Mouse (Mus musculus): ENCODE results near the gene Lif. TPM values are rescaled to one million over a fixed set of nuclear protein-coding genes. Genes with fewer than 3 reads are reported as not detected.

Lif gene
- polyA plus RNA-seq, 1 experiment from 2014 or later, result 0.11 TPM

DNA sequence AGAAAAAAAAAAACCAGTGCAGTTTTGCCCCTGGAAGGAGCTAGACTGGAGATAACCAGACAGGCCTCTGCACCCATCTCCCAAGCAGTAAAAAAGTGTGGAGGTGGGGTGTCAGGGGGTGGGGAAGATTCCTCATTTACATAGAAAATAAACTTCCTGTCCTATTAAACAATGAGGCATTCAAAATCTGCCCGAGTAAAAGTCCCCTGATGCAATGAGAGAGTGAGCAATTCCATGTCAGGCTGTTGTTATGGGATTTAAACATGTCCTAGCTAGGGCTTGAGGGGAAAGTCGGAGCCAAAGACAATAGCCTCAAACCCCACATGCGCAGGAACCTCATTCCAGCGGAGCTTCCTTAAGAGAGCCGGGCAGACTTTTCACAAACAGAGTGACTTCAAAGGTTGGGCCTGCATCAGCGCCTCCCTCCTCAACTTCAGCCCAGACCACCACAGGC, 50.7 kb downstream of the Lif start:
- no peaks in the 10 kb centered on the region for H3K36me3 ChIP-seq (replicated peaks)
- no peak for DNase-seq (ENCODE audit: extremely low spot score, low spot score)
- H3K27me3 ChIP-seq (ENCODE audit: poor library complexity, severe bottlenecking), result peaks cover 70% of the 10 kb centered on the region
- H3K4me3 ChIP-seq, result peak overlapping the region; percentile 28
- H3K27ac ChIP-seq, result peak overlapping the region; percentile 82
- H3K4me1 ChIP-seq, result peaks cover 29% of the 10 kb centered on the region
- H3K9me3 ChIP-seq, result no peaks in the 10 kb centered on the region
- WGBS, result 16% methylated on average over 6 of the region's 6 CpGs

DNA sequence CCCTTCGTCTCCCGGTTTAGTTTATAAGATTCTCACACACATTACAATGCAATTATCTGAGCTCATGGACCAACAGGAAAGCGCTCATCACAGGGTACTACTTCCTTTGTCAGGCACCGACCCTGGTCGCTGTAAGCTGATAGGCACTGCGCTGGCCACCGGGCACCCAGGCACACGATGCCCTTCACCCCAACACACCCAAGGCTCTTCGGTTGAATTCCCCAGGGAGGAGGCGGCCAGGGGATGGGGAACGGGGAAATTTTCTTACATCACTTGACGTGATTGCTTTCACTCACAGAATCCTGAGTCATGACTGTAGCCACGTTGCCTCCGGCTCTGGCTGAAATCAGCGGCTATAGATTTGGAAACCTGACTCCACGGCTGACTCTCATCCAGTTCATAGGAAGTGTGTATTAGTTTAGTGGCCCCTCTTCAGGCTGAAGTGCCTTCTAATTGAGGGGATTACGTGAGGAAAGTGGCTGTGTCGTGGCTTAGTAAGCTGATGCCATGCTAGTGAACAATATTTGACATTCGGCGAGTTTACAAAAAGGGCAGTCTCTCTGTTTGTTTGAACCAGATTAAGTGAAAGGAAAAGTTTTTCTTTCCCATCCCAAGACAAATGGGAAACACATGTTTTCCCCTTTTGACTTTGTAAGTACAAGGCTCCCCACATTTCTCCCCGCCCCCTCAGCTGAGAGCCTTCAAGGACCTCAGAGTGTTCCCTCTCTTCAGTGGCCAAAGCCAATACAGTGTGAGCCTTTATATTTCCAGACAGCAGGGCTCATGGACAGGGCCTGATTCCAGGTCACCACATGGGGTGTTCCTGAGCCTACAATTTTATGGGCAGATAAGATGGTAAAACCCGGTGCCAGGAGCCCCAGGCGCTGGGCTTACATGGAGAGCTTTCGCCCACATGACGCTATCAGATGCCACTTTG, 51.4 kb downstream of the Lif start:
- Histone ChIP-seq H3K36me3 (replicated peaks) (no peaks in the 10 kb centered on the region), H3K4me3 (peak overlapping the region; percentile 28), H3K27me3 (ENCODE audit: poor library complexity, severe bottlenecking) (peaks cover 66% of the 10 kb centered on the region), H3K4me1 (peaks cover 24% of the 10 kb centered on the region), H3K27ac (peak overlapping the region; percentile 82), H3K9me3 (no peaks in the 10 kb centered on the region)
- DNase-seq (ENCODE audit: extremely low spot score, low spot score), result peak; percentile 55
- 38% methylated on average over 25 of the region's 25 CpGs for whole genome bisulfite sequencing

DNA sequence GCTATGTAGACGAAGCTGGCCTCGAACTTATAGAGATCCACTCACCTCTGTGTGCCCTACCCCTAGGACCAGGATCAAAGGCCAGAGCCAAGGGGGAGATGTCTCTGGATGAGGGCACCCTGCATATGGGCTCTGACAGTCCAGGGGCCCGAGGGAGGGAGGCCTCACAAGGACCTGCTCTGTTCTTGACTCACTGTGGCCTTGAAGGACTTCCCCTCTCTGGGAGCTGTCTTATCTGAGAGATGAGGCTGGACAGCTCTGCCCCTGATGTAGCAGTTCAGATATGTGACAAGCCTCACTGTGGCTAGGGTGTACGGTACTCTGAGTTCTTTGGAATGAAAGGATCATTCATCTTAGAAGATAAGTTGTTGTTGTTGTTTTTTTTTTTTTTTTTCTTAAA, 52.3 kb downstream of the Lif start:
- no peaks in the 10 kb centered on the region for H3K9me3 ChIP-seq
- peaks cover 66% of the 10 kb centered on the region for H3K27me3 ChIP-seq (ENCODE audit: poor library complexity, severe bottlenecking)
- no peak overlapping the region for H3K27ac ChIP-seq
- H3K4me1 ChIP-seq, result peaks cover 21% of the 10 kb centered on the region
- H3K4me3 ChIP-seq, result no peak overlapping the region
- 89% methylated on average over 4 of the region's 4 CpGs for WGBS
- no peaks in the 10 kb centered on the region for H3K36me3 ChIP-seq (replicated peaks)
- DNase-seq (ENCODE audit: extremely low spot score, low spot score), result no peak

DNA sequence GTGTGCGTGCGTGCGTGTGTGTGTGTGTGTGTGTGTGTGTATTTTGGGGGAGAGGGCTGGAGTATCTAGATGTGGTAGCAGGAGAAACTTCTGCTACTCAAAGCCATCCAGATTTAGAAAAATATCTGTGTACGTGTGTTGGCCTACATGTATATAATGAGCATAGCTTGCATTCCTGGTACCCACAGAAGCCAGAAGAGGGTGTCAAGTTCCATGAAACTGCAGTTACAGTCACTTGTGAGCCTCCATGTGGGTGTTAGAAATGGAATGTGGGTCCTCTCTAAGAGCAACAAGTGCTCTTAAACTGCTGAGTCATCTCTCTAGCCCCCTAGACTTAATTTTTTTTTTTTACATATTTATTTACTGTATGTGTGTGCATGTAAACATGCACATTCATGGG, 53.0 kb downstream of the Lif start:
- Histone ChIP-seq H3K27ac (no peak overlapping the region), H3K4me1 (peaks cover 21% of the 10 kb centered on the region), H3K9me3 (no peaks in the 10 kb centered on the region), H3K4me3 (no peak overlapping the region), H3K27me3 (ENCODE audit: poor library complexity, severe bottlenecking) (peaks cover 68% of the 10 kb centered on the region), H3K36me3 (replicated peaks) (no peaks in the 10 kb centered on the region)
- 89% methylated on average over 4 of the region's 4 CpGs for WGBS
- DNase-seq (ENCODE audit: extremely low spot score, low spot score), result no peak

DNA sequence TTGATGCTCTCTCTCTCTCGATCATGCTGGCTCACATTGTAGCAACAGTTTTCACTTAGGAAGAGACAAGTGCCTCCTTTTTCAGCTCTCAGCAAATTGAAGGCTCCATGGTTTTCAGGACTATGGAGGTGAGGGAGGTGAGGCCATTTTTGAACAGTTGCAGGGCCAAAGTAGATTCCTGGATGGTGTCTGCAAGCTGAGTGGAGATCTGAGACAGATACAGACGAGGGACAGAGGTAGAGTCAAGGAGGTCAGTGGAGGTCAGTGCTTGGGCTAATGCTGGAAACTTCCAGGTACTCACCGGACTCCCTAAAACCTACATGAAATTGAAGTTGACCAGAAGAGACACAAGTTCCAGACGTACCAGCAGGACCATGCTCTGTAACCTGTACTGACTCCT, 54.8 kb downstream of the Lif start:
- DNase-seq (ENCODE audit: extremely low spot score, low spot score), result no peak
- Histone ChIP-seq H3K4me1 (peaks cover 18% of the 10 kb centered on the region), H3K9me3 (no peaks in the 10 kb centered on the region), H3K27ac (no peak overlapping the region), H3K27me3 (ENCODE audit: poor library complexity, severe bottlenecking) (peaks cover 54% of the 10 kb centered on the region), H3K36me3 (replicated peaks) (no peaks in the 10 kb centered on the region), H3K4me3 (no peak overlapping the region)
- WGBS, result 90% methylated on average over 4 of the region's 4 CpGs

DNA sequence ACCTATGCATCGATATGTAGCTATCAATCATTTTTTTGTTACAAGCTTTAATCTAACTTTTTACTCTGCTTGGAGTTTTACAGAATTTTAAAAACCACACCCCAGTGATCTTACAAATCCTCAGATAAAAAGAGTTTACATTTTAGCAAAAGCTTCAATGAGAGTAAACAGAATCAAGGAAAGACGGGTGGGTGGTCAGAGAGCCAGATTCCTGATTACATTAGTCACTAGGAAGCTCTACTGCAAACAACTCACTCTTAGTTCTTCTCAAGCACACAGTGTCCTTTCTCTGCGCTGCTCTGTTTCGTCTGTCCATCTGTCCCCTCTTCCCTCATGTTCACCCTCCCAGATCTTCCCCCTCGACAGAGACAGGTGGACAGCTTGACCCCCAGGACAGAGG, 59.9 kb downstream of the Lif start:
- no peaks in the 10 kb centered on the region for H3K36me3 ChIP-seq (replicated peaks)
- no peak overlapping the region for H3K4me3 ChIP-seq
- DNase-seq (ENCODE audit: extremely low spot score, low spot score), result no peak
- peaks cover 8% of the 10 kb centered on the region for H3K4me1 ChIP-seq
- no peak overlapping the region for H3K27ac ChIP-seq
- peaks cover 32% of the 10 kb centered on the region for H3K27me3 ChIP-seq (ENCODE audit: poor library complexity, severe bottlenecking)
- no peaks in the 10 kb centered on the region for H3K9me3 ChIP-seq
- WGBS, result 76% methylated on average over 5 of the region's 5 CpGs

DNA sequence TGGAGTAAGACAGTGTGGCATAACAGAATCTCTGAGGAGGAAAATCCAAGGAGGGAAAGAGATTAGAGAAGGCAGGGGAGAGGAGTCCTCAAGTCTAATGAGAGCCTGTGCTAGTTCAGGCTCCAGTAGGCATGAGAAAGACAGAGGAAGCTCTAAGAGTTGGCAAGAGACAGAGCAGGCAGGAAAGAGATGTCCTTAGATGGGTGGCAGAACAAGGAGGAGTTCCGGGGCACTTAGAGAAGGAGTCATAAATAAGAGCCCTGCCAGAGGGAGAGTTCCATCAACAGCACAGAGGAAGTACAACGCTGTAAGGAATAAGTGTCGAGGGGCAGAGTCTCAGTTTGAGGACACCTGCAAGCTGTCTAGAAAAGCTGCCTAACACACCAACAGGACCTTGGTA, 60.7 kb downstream of the Lif start:
- Histone ChIP-seq H3K27me3 (ENCODE audit: poor library complexity, severe bottlenecking) (peaks cover 36% of the 10 kb centered on the region), H3K9me3 (no peaks in the 10 kb centered on the region), H3K36me3 (replicated peaks) (no peaks in the 10 kb centered on the region), H3K4me3 (no peak overlapping the region), H3K4me1 (peaks cover 8% of the 10 kb centered on the region), H3K27ac (no peak overlapping the region)
- WGBS, result 85% methylated on average over 3 of the region's 3 CpGs
- no peak for DNase-seq (ENCODE audit: extremely low spot score, low spot score)

DNA sequence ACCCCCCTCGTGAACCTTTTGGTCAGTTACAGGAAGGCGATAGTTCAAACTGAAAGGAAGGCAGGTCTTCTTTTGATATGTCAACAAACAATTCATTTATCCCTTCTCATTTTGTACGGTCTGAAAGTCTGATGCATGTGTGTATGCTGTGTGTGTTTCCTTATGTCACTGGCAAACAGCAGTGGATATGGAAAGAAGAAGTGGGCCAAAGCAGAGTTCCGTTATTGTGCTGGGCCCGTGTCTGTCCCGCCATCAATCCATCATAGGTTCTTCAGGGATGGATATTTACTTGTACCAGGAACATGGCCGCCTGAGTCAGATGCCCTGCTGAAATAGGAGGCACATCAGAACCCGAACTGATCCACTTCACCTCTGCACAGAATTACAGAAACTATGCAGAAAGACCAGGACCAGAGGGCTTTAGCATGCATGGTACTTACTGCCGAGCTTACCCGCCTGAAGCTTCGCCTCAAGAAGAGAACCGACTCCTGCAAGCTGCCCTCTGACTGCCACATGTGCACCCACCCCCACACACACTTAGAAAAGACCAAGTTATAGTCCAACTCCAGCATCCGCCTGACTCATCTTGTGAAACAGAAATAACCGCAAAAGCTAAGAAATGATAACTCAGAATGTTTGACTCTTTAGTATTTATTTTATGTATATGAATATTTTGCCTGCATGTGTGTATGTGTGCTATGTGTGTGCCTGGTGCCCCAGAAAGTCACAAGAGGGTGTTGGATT, 62.0 kb downstream of the Lif start:
- Histone ChIP-seq H3K27me3 (ENCODE audit: poor library complexity, severe bottlenecking) (peaks cover 35% of the 10 kb centered on the region), H3K36me3 (replicated peaks) (no peaks in the 10 kb centered on the region), H3K4me3 (no peak overlapping the region), H3K27ac (no peak overlapping the region), H3K9me3 (no peaks in the 10 kb centered on the region), H3K4me1 (peaks cover 8% of the 10 kb centered on the region)
- 92% methylated on average over 14 of the region's 14 CpGs for WGBS
- DNase-seq (ENCODE audit: extremely low spot score, low spot score), result no peak

DNA sequence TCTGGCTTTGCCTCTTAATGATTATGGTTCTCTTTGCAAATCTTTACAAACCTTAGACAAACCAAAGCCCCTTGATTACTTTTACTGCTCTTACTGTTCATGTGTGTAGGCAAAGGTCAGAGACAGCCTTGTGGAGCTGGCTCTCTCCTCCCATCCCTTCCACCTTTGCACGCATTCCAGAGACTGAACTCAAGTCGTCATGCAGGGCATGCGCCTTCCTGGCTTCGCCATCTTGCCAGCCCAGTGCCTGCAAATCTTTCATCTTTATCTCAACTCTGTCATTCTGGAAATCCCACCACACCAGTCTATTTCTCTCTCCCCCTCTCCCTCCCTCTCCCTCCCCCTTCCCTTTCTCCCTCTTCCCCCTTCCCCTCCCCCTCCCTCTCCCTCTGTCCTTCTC, 63.5 kb downstream of the Lif start:
- no peak for DNase-seq (ENCODE audit: extremely low spot score, low spot score)
- peaks cover 10% of the 10 kb centered on the region for H3K4me1 ChIP-seq
- no peaks in the 10 kb centered on the region for H3K36me3 ChIP-seq (replicated peaks)
- peaks cover 27% of the 10 kb centered on the region for H3K27me3 ChIP-seq (ENCODE audit: poor library complexity, severe bottlenecking)
- 66% methylated on average over 4 of the region's 4 CpGs for WGBS
- H3K9me3 ChIP-seq, result no peaks in the 10 kb centered on the region
- no peak overlapping the region for H3K4me3 ChIP-seq
- 0 out of 2 replicates have a peak overlapping the region, but pooled peaks have one; percentile 11 for H3K27ac ChIP-seq

Other genes with a start within 250 kb of the Lif start
- gene Sec14l4, start 226.1 kb upstream of the Lif start, polyA plus RNA-seq (2016; fragmentation: Nextera tagmentation; extraction: Ambion mirVana), result not detected in 2 replicates
- gene Sec14l3, start 192.7 kb upstream of the Lif start, polyA plus RNA-seq (2016; fragmentation: Nextera tagmentation; extraction: Ambion mirVana), result not detected in 2 replicates
- 13.7 and 14.4 TPM in 2 replicates for gene Mtfp1, start 162.1 kb upstream of the Lif start, polyA plus RNA-seq (2016; fragmentation: Nextera tagmentation; extraction: Ambion mirVana)
- gene Sec14l2, start 134.1 kb upstream of the Lif start, polyA plus RNA-seq (2016; fragmentation: Nextera tagmentation; extraction: Ambion mirVana), result 3.0 and 3.5 TPM in 2 replicates
- 19.1 and 19.7 TPM in 2 replicates for gene Rnf215, start 122.4 kb upstream of the Lif start, polyA plus RNA-seq (2016; fragmentation: Nextera tagmentation; extraction: Ambion mirVana)
- gene Ccdc157, start 97.3 kb upstream of the Lif start, polyA plus RNA-seq (2016; fragmentation: Nextera tagmentation; extraction: Ambion mirVana), result 6.5 and 7.8 TPM in 2 replicates
- gene Sf3a1, start 97.2 kb upstream of the Lif start, polyA plus RNA-seq (2016; fragmentation: Nextera tagmentation; extraction: Ambion mirVana), result 103 and 104 TPM in 2 replicates
- gene Tbc1d10a, start 70.8 kb upstream of the Lif start, polyA plus RNA-seq (2016; fragmentation: Nextera tagmentation; extraction: Ambion mirVana), result 24.4 and 25.4 TPM in 2 replicates
- gene Castor1, start 39.3 kb upstream of the Lif start, polyA plus RNA-seq (2016; fragmentation: Nextera tagmentation; extraction: Ambion mirVana), result 1.9 and 2.6 TPM in 2 replicates
- 0.06 TPM in 1 of 2 replicates, not detected in the other for gene Osm, start 21.1 kb upstream of the Lif start, polyA plus RNA-seq (2016; fragmentation: Nextera tagmentation; extraction: Ambion mirVana)
- gene Hormad2, start 183.5 kb downstream of the Lif start, polyA plus RNA-seq (2016; fragmentation: Nextera tagmentation; extraction: Ambion mirVana), result 0.33 TPM in 1 of 2 replicates, not detected in the other